Mouse (Mus musculus): ENCODE results near the gene Rgs9bp. TPM values are rescaled to one million over a fixed set of nuclear protein-coding genes. Genes with fewer than 3 reads are reported as not detected.

The Rgs9bp gene
- polyA plus RNA-seq, 1 experiment from 2014 or later = 0.09 TPM

DNA sequence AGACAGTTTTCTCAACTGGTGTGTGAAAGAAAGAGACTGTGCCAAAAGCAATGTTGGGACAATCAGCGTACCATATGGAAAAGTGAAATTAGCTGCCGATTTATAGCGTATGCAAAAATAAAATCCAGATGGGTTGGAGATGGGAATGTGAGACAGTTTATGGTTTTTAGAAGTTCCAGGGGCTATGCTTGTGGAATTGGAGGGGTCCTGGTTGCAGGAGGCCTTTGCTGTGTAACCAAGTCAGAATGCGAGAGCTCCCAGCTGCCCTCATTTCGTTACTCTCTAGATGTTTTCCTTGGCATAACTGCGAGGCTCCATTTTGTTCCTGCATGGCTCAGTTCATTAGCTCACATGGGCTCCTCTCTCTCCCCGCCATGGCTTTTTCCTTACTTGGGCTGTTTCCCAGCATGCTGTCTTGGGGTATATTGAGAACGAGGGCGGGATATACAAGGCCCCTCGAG lies 5.4 kb upstream of the Rgs9bp start:
- H3K9me3 ChIP-seq = no peaks in the 10 kb centered on the region
- no peak overlapping the region for H3K4me2 ChIP-seq (replicated peaks)
- H3K27me3 ChIP-seq (replicated peaks) = no peaks in the 10 kb centered on the region
- WGBS = 91% methylated on average over 10 of the region's 10 CpGs
- no peak overlapping the region for H3K9ac ChIP-seq
- H3K4me3 ChIP-seq = no peak overlapping the region
- ATAC-seq (ENCODE audit: low FRiP score, low read depth) = no peak
- no peak overlapping the region for H3K27ac ChIP-seq
- H3K4me1 ChIP-seq = peaks cover 14% of the 10 kb centered on the region
- peaks cover 29% of the 10 kb centered on the region for H3K36me3 ChIP-seq

DNA sequence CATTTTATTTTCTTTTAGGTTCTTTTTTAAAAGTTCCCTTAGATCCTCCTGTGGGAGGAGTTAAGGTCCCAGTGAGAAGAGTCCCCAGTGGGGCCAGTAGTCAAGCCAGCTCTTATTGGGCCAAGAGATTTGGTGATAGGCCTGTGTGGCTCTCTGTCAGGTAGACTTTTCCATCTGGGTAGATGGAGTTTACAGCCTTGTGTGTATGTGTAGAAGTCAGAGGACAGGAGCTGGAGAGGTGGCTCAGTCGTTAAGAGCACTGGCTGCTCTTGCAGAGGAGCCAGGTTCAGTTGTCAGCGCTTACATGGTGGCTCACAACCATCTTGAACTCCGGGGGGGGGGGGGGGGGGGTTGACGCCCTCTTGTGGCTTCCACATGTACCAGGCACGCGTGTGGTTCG lies 4.1 kb upstream of the Rgs9bp start:
- Histone ChIP-seq H3K27me3 (replicated peaks) (peaks cover 10% of the 10 kb centered on the region), H3K4me3 (no peak overlapping the region), H3K36me3 (peaks cover 24% of the 10 kb centered on the region), H3K27ac (no peak overlapping the region), H3K9ac (no peak overlapping the region), H3K4me1 (peaks cover 22% of the 10 kb centered on the region), H3K4me2 (replicated peaks) (no peak overlapping the region), H3K9me3 (no peaks in the 10 kb centered on the region)
- ATAC-seq (ENCODE audit: low FRiP score, low read depth) = no peak
- WGBS = 77% methylated on average over 7 of the region's 7 CpGs

DNA sequence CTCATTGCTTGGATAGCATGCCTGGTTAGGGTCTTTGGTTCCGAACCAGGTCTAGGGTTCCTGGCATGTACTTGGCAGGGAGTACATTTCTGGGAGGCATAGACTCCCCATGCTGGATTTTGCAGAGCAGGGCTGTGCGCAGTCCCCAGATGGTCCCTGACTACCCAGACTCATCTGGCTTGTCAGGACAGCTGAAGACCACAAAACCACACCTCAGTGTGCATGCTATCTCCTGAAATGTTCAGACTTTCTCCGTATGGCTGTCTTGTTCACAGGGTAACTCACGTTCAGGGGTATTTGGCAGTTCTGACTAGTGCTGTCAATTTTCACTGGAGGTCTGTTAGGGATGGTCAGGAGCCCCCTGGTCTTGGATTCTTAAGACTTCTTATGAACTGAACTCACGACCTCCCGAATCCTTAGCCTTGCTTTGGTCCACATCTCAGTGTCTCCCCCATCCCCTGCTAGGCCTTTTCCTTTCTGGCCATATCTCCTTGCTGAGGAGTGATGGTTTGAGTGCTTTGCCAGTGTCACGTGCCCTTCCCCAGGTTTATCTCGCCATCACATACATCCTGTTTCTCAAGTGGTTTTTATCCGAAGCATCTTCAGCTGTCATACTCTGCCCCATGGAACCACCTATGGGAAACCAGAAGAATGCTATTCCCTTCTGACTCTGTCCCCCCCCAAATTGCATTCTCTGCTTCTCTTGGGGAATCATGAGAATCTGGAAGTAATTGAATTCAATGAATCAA lies 3.5 kb upstream of the Rgs9bp start:
- 91% methylated on average over 9 of the region's 9 CpGs for WGBS
- H3K27ac ChIP-seq = no peak overlapping the region
- peaks cover 17% of the 10 kb centered on the region for H3K27me3 ChIP-seq (replicated peaks)
- H3K9me3 ChIP-seq = no peaks in the 10 kb centered on the region
- H3K4me2 ChIP-seq (replicated peaks) = no peak overlapping the region
- H3K4me1 ChIP-seq = peaks cover 26% of the 10 kb centered on the region
- H3K9ac ChIP-seq = no peak overlapping the region
- ATAC-seq (ENCODE audit: low FRiP score, low read depth) = no peak
- H3K36me3 ChIP-seq = peaks cover 21% of the 10 kb centered on the region
- H3K4me3 ChIP-seq = no peak overlapping the region

DNA sequence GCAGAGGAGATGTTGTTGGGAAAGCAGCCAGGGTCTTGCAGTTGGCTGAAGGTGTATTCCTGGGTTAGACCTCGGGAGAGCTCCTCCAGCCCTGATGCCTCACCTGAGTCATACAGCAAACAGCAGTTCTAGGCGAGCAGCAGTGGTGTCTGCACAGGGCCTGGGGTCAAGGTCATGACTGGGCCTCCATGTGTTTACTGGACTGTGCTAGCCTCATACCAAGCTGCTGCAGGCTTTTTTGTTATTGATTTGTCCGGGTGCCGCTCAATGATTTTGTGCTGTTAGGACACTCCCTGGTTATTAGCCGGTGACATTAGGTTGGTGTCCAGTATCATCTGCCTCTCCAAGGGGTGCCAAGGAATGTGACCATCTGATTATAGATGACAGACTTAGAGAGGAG lies 2.3 kb upstream of the Rgs9bp start:
- ATAC-seq (ENCODE audit: low FRiP score, low read depth) = no peak
- H3K9ac ChIP-seq = no peak overlapping the region
- peaks cover 28% of the 10 kb centered on the region for H3K27me3 ChIP-seq (replicated peaks)
- 80% methylated on average over 5 of the region's 5 CpGs for WGBS
- no peaks in the 10 kb centered on the region for H3K9me3 ChIP-seq
- peaks cover 26% of the 10 kb centered on the region for H3K4me1 ChIP-seq
- peaks cover 11% of the 10 kb centered on the region for H3K36me3 ChIP-seq
- no peak overlapping the region for H3K4me3 ChIP-seq
- no peak overlapping the region for H3K27ac ChIP-seq
- H3K4me2 ChIP-seq (replicated peaks) = peak overlapping the region; percentile 24; the same call in 1 of the 2 replicates

DNA sequence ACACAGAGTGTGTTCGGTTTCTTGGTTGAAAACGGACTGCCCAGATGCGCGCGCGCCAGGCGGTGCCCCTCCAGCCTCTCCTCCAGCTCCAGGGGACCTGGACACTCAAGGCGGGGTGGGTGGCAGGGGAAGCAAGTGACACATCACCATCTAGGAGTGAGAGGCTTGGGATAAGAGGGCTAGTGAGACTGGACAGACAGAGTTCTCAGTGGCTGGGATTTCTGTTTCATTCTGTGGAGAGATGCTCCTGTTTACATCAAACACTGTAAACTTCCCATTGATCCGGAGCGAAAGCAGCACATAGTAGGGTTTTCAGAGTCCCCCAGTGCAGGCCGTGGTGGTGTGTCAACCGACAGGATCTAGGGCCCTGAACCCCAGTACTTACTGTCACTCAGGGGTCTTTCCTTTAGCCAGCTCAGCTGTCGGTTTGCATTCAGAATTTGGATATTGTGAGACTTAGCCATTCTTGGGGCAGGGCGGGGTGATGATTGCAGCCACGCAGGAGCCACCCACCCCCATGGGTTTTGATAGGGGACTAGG lies 1.6 kb upstream of the Rgs9bp start:
- no peak for ATAC-seq (ENCODE audit: low FRiP score, low read depth)
- H3K36me3 ChIP-seq = peaks cover 4% of the 10 kb centered on the region; the same call in 1 of the 2 replicates
- peak overlapping the region; percentile 95 for H3K4me2 ChIP-seq (replicated peaks)
- WGBS = 23% methylated on average over 15 of the region's 15 CpGs
- no peak overlapping the region for H3K27ac ChIP-seq
- peak overlapping the region; percentile 80; the same call in 1 of the 2 replicates for H3K9ac ChIP-seq
- H3K27me3 ChIP-seq (replicated peaks) = peaks cover 34% of the 10 kb centered on the region
- H3K4me3 ChIP-seq = peak overlapping the region; percentile 81
- H3K4me1 ChIP-seq = peaks cover 26% of the 10 kb centered on the region
- H3K9me3 ChIP-seq = no peaks in the 10 kb centered on the region

DNA sequence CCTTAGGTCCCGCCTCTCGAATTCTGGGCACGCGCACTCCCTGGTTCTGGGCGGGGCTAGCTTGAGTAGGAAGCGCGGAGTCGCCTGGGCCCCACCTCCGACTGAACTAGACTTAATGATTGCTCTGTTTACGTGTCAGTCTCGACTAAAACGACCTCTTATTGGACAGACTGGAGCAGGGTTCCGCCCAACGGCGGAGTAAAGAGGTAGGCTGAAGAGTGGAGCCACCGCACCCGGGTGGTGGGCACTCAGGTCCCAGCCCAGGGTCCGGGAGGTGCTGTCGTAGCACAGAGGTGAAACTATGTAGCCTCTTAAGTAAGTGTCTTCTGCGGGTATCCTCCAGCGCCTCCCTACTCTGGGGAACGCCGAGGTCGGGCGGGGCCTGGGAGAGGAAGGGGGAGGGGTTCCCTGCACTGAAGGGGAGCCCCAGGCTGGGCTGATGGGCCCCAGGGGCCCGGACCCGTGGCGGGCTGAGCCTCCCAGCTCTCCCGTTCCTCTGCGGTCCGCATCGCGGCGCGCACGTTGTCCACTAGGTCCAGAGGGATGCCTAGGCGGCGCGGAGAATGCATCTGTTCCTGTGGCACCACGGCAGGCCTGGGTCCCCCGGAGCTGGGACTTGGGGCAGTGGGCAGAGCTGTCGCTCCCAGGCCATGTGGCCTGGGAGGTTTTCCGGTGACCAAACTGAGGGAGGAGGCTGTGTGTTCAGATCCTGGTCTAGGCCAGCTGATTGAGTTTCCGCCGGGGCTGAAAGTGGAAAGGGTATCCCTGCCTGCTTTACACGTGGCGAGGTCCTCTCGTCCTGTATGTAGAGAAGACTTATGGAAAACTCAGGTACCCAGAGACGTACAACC lies 898 bp upstream of the Rgs9bp start, which contains the start of gene Ankrd27:
Gene Ankrd27 (plus strand): TSS at position 190 of the 851 bp plus-strand sequence.
- Histone ChIP-seq H3K4me3 (peak within 1 kb of the TSS; percentile 81), H3K9me3 (no peaks in the 10 kb centered on the region), H3K27ac (no peak within 1 kb of the TSS), H3K4me1 (peaks cover 26% of the 10 kb centered on the region), H3K36me3 (no peaks in the 10 kb centered on the region), H3K9ac (peak within 1 kb of the TSS; percentile 80), H3K27me3 (replicated peaks) (peaks cover 34% of the 10 kb centered on the region), H3K4me2 (replicated peaks) (peak within 1 kb of the TSS; percentile 95)
- WGBS = under 1% methylated on average over 49 of the region's 49 CpGs
- peak; percentile 99 for ATAC-seq (ENCODE audit: low FRiP score, low read depth)

DNA sequence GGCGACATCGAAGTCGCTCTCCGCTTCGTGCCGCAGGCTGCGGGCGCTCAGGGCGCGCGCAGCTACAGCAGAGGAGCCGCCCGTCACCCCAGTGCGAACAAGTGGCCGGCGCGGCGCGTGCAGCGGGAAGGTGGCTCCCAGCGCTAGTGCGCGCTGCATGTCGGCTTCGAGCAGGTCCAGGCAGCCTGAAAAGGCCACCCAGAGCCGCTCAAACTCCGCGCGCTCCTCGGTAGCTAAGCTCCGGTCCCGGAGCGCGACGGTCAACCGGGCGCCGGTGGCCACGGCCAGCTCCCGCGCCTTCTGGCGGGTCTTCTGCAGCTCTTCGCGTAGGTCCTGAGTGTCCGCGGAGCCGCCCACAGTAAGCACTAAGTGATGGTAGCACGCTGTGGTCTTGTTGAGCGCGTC lies 594 bp downstream of the Rgs9bp start:
- Histone ChIP-seq H3K4me1 (peaks cover 26% of the 10 kb centered on the region), H3K27me3 (replicated peaks) (peaks cover 34% of the 10 kb centered on the region), H3K9me3 (no peaks in the 10 kb centered on the region), H3K4me2 (replicated peaks) (peak overlapping the region; percentile 95), H3K4me3 (peak overlapping the region; percentile 81), H3K9ac (peak overlapping the region; percentile 50), H3K36me3 (no peaks in the 10 kb centered on the region), H3K27ac (no peak overlapping the region)
- WGBS = under 1% methylated on average over 50 of the region's 50 CpGs
- ATAC-seq (ENCODE audit: low FRiP score, low read depth) = no peak

DNA sequence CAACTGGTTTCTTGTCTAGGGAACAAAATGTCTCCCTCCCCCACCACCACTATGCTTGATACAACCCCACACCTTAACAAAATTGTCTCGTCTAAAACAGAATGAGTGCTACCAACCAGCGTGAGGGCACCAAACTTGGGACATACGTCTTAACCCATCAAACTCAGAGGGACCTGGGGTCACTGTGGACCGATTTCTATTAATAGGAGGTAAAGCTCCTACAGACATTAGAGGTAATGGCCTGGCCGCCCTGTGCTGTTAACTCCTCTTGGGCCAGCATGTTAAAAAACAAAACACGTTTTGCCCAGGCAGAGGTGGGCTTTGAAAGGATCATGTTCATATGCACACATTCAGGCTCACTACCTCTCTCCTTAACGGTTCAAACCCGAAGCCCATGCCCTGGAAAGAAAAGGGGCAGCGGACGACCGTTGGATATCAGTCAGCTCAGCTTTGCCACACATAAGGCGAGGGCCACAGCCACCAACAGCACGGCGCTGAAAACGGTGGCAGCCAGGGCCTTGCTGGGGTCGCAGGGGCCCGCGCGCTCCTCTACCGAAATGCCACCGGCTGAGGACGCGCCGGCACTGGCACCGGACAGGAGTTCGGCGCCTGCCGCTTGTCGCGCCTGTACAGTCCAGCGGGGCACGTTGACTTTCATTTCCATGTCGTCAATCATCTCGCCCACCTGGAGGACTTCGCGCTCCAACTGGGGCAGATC lies 1.2 kb downstream of the Rgs9bp start:
- H3K4me1 ChIP-seq = peaks cover 26% of the 10 kb centered on the region
- peak overlapping the region; percentile 50; the same call in 1 of the 2 replicates for H3K9ac ChIP-seq
- H3K27ac ChIP-seq = no peak overlapping the region
- H3K36me3 ChIP-seq = no peaks in the 10 kb centered on the region
- H3K27me3 ChIP-seq (replicated peaks) = peaks cover 34% of the 10 kb centered on the region
- 4% methylated on average over 36 of the region's 36 CpGs for WGBS
- peak overlapping the region; percentile 95 for H3K4me2 ChIP-seq (replicated peaks)
- no peak for ATAC-seq (ENCODE audit: low FRiP score, low read depth)
- peak overlapping the region; percentile 81 for H3K4me3 ChIP-seq
- no peaks in the 10 kb centered on the region for H3K9me3 ChIP-seq

DNA sequence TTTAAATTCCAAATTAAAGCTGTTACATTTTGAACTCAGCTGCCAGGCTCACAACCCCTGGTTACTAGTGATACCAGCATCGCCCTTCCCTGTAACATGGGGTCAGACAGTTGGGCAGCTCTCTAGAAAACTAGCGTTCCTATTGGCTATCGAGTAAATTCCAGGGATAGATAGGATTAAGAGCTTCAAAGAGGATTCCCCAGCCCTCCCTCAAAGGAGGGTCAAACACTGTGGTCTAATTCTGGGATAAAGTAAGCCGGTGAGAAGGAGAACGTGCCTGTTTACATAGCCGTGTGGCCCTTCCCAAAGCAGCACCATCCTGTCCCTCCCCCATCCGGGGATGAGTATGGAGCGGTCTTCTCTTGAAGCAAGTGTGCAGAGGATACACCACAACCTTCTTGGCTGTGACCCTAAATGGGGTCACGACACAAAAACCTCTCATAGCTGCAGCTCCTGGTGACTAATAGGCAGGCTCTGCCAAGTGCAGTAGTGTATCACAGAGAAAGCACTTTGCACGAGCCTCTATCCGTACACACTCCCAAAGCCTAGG lies 1.8 kb downstream of the Rgs9bp start:
- no peak overlapping the region for H3K27ac ChIP-seq
- peaks cover 34% of the 10 kb centered on the region for H3K27me3 ChIP-seq (replicated peaks)
- 20% methylated on average over 11 of the region's 11 CpGs for WGBS
- H3K4me3 ChIP-seq = no peak overlapping the region
- no peak overlapping the region for H3K9ac ChIP-seq
- H3K36me3 ChIP-seq = no peaks in the 10 kb centered on the region
- no peaks in the 10 kb centered on the region for H3K9me3 ChIP-seq
- no peak overlapping the region for H3K4me2 ChIP-seq (replicated peaks)
- H3K4me1 ChIP-seq = peaks cover 26% of the 10 kb centered on the region
- ATAC-seq (ENCODE audit: low FRiP score, low read depth) = no peak

DNA sequence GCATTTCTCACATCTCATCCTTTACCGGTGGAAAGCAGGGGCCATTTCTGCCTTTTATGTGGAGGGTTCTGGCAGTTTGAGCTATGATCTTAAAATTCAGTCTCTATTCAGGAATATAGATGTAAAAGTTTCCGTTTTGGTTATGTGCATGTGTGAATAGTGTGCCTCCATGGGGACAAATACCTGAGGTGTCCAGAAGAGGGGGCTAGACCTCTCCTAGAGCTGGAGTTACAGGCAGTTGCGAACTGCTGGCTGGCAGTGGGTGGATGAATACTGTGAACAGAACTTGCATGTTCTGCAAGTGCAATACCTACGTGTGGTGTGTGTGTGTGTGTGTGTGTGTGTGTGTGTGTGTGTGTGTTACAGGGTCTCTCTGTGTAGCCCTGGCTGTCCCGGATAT lies 2.7 kb downstream of the Rgs9bp start:
- 74% methylated on average over 5 of the region's 5 CpGs for WGBS
- Histone ChIP-seq H3K4me1 (peaks cover 25% of the 10 kb centered on the region), H3K4me2 (replicated peaks) (no peak overlapping the region), H3K9ac (no peak overlapping the region), H3K36me3 (no peaks in the 10 kb centered on the region), H3K27me3 (replicated peaks) (peaks cover 34% of the 10 kb centered on the region), H3K9me3 (no peaks in the 10 kb centered on the region), H3K4me3 (no peak overlapping the region), H3K27ac (no peak overlapping the region)
- ATAC-seq (ENCODE audit: low FRiP score, low read depth) = no peak

DNA sequence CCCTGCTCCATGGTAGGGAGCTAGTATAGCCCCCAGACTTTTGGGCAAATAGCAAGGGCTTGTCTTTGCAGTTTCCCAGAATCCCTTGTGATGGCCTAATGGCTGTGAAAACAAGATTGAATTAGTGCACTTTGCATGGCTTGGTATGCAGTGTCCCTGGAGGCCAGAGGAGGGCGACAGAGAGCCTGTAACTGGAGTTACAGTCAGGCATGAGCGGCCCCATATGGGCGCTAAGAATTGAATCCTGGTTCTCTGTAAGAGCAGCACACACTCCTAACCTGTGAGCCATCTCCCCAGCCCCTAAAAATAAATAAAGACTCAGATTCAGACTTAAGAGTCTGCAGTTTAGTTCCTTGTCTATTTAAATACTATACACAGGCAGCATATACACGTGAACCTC lies 5.5 kb downstream of the Rgs9bp start:
- WGBS = 41% methylated on average over 4 of the region's 4 CpGs
- no peak overlapping the region for H3K27ac ChIP-seq
- H3K36me3 ChIP-seq = no peaks in the 10 kb centered on the region
- H3K27me3 ChIP-seq (replicated peaks) = peaks cover 27% of the 10 kb centered on the region
- peaks cover 7% of the 10 kb centered on the region for H3K4me1 ChIP-seq
- no peak overlapping the region for H3K4me2 ChIP-seq (replicated peaks)
- no peaks in the 10 kb centered on the region for H3K9me3 ChIP-seq
- ATAC-seq (ENCODE audit: low FRiP score, low read depth) = no peak
- no peak overlapping the region for H3K9ac ChIP-seq
- H3K4me3 ChIP-seq = no peak overlapping the region
